Mouse (Mus musculus) embryonic fibroblast, embryonic 13.5 days (primary cell): ENCODE results near the gene Rbbp7. TPM values are rescaled to one million over a fixed set of nuclear protein-coding genes. Genes with fewer than 3 reads are reported as not detected.

Source experiments
- H3K27ac ChIP-seq: 2 replicates; pipeline ENCODE4 v1.5.1; 2012; ENCODE audit warnings: low read length, control low read depth, inconsistent platforms; ENCODE audit not compliant: insufficient read depth
- H3K4me1 ChIP-seq: 2 replicates; pipeline ENCODE4 v1.6.1; 2011; ENCODE audit warnings: low read length; ENCODE audit not compliant: control insufficient read depth, insufficient read depth
- H3K4me3 ChIP-seq: 2 replicates; pipeline ENCODE4 v1.5.1; 2011; ENCODE audit warnings: mild to moderate bottlenecking, control low read depth, low read length; ENCODE audit not compliant: insufficient read depth
- CTCF ChIP-seq: IDR thresholded peaks from 2 replicates; pipeline ENCODE4 v1.5.1; 2011; ENCODE audit warnings: mild to moderate bottlenecking, control low read depth, low read length, moderate library complexity, borderline replicate concordance; ENCODE audit not compliant: insufficient read depth
- POLR2A ChIP-seq: IDR thresholded peaks from 2 replicates; pipeline ENCODE4 v1.6.1; 2011; ENCODE audit warnings: low read depth, mild to moderate bottlenecking, control low read depth, low read length, moderate library complexity
- polyA plus RNA-seq: library from polyadenylated mRNA; stranded (reverse); fragments of >200 nt; gene quantifications from 2 replicates; pipeline ENCODE4 v1.2.4, GENCODE M21; 2011; ENCODE audit warnings: low read depth; ENCODE audit not compliant: missing spikeins, insufficient read length

Gene Rbbp7
- 343 and 367 TPM in 2 replicates for polyA plus RNA-seq

DNA sequence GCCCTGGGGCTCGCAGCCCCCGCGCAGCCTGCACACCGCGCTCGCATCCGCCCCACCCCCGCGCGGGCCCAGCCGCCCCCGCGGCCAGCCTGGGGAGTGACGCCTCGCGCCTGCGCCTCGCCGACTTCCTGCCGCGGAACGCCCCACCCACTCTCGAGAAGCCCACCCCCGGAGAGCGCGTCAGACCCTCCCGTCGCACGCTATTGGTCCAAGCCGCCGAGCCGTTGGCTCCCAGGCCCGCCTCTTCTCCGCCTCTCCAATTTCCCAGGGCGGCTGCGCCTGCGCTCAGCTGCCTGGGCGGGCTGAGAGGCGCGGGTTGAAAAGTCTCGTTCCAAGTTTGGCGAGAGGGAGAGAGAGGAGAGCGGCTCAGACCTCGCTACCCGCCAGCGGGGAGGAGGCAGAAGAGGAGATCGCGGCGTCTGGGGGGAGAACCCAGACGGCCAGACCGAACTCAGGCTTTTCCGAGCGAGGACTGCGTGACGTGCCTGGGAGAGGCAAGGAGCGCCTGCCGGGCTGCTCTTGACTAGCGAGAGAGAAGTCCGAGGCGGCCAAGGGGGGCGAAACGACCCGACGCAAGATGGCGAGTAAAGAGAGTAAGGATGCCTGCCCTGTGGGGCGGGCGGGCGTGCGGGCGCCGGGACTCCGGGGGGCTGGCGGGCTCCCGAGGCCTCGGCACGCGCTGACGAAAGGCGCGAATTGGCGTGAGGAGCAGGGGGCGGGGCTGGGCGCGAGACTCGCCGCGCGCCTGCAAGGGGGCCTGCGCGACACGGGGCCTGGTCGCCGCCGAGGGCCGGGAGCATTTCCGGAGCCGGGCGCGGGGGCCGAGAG lies at the start of gene Rbbp7:
Gene Rbbp7 (plus strand): TSS at position 288 of the 828 bp plus-strand sequence.
- TF ChIP-seq POLR2A = peak; percentile 94
- TF ChIP-seq CTCF = no peak
- no peaks in the 10 kb centered on the region; the same call in 1 of the 2 replicates for H3K4me1 ChIP-seq
- peak within 1 kb of the TSS; percentile 87 for H3K4me3 ChIP-seq
- H3K27ac ChIP-seq = peak within 1 kb of the TSS; percentile 99

DNA sequence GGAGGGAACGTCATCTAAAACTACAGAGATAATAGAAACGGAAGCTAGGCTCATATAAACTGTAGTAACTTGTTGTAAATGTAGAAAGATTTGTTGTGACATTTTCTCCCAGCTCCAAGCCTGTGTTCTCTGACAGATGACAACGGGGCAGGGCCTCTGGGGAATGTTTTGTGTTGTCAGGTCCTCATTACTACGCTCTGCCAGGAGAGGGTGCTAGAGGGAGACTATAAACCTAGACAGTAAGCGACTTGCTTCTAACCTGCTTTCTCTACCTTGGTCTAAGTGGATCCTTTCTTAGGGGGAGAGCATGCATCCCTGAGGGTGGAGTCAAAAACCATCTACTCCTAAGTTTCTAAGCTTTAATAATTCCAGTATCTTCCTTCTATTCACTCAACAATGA lies 42.4 kb upstream of the Rbbp7 start:
- Histone ChIP-seq H3K4me1 (no peaks in the 10 kb centered on the region), H3K27ac (no peak overlapping the region), H3K4me3 (no peak overlapping the region)
- TF ChIP-seq CTCF (no peak), POLR2A (no peak)

DNA sequence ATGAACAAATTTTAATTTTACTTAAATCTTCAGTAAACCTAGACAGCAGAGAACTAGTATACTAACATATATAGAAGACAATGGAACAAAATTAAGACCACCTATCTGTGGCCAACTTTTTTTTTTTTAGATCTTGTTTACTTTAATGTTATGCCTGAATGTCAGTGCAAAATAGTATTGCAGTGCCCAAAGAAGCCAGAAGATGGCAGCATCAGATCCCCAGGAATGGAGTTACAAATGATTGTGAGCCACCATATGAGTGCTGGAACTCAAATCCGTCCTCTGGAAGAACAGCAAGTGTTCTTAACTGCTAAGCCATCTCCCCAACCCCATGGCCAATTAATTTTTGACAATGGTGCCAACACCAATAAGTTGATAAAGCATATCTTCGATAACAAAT lies 40.6 kb upstream of the Rbbp7 start:
- Histone ChIP-seq H3K4me1 (no peaks in the 10 kb centered on the region), H3K27ac (no peak overlapping the region), H3K4me3 (no peak overlapping the region)
- TF ChIP-seq CTCF (no peak), POLR2A (no peak)

DNA sequence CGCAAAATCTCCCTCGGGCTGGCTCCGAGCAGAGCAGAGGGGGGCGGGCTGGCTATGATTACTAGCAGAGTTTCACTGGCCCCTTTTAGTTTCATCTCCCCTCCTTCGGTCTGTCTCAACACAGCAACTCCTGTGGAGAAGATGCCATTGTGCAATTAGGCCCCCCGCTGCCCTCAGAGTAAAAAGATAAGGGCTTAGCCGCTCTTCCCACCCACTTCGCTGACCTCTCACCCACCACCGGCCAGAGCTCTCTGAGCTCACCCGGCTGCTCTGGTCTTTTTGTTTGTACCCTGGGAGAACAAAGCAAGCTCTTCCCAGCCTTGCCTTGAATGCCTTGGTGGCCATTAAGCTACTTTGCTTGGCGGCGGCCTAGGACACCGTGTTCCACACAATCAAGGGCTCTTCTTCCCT lies 32.8 kb upstream of the Rbbp7 start:
- H3K4me3 ChIP-seq = no peak overlapping the region
- TF ChIP-seq POLR2A (no peak), CTCF (no peak)
- no peaks in the 10 kb centered on the region for H3K4me1 ChIP-seq
- H3K27ac ChIP-seq = no peak overlapping the region

DNA sequence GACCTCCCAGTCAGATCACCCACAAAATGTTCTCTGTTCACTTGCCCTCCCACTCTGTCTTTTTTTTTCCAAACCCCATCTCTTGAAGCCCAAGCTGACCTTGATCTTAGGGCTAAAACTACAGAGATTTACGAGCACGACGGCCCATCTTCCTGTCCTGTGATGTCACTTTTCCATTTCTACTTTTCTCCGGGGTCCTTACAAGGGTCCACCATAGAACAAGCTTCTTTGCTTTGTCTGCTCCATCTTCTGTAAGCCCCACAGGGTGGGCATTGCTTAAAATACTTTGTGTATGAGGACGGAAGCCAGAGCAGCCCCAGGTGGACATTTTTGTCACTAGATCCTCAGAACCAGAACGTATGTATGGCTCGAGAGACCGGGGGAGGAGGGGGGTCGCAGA lies 32.4 kb upstream of the Rbbp7 start:
- Histone ChIP-seq H3K4me3 (no peak overlapping the region), H3K27ac (no peak overlapping the region)
- TF ChIP-seq POLR2A (no peak), CTCF (no peak)

DNA sequence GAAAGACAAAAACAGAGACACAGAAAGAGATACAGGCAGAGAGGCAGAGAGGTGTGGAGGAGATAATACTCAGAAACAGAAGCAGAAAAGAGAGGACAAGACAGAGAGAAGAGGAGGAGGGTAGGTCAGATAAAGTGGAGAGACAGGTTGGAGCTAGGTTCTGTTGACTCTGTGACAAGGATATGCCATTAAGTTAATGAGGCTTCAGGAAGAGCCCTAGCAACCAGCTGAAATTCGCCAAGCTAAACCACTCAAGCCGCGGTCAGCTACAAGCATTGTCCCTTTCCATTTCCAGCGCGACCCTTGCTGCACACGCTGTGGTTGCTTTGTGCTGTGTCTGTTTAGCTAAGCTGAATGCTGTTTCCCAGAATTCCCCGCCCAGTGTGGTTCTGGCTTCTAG lies 32.0 kb upstream of the Rbbp7 start:
- H3K27ac ChIP-seq = no peak overlapping the region
- TF ChIP-seq POLR2A (no peak), CTCF (no peak)
- H3K4me3 ChIP-seq = no peak overlapping the region
- H3K4me1 ChIP-seq = no peaks in the 10 kb centered on the region

More for the DNA sequence above, 32.4 kb upstream of the Rbbp7 start:
- H3K4me1 ChIP-seq = no peaks in the 10 kb centered on the region

DNA sequence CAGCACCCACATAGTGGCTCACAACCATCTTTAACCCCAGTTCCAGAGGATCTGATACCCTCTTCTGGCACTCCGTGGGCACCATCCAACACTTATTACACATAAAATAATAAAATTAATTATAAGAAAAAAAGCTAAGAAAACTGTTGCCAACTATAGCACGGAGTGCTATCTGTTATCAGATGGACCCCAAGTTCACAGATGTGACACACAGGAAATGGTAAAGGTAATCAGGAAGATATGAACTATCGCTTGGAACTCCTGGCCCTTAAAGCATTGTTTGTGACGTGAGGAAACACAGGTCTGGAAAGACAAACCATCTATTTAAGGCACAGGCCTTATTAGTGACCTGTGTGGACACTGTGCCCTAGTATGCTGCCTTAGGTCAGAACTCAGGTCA lies 30.2 kb upstream of the Rbbp7 start:
- H3K4me3 ChIP-seq = no peak overlapping the region
- H3K4me1 ChIP-seq = no peaks in the 10 kb centered on the region
- H3K27ac ChIP-seq = no peak overlapping the region
- TF ChIP-seq CTCF = no peak
- no peak for TF ChIP-seq POLR2A

DNA sequence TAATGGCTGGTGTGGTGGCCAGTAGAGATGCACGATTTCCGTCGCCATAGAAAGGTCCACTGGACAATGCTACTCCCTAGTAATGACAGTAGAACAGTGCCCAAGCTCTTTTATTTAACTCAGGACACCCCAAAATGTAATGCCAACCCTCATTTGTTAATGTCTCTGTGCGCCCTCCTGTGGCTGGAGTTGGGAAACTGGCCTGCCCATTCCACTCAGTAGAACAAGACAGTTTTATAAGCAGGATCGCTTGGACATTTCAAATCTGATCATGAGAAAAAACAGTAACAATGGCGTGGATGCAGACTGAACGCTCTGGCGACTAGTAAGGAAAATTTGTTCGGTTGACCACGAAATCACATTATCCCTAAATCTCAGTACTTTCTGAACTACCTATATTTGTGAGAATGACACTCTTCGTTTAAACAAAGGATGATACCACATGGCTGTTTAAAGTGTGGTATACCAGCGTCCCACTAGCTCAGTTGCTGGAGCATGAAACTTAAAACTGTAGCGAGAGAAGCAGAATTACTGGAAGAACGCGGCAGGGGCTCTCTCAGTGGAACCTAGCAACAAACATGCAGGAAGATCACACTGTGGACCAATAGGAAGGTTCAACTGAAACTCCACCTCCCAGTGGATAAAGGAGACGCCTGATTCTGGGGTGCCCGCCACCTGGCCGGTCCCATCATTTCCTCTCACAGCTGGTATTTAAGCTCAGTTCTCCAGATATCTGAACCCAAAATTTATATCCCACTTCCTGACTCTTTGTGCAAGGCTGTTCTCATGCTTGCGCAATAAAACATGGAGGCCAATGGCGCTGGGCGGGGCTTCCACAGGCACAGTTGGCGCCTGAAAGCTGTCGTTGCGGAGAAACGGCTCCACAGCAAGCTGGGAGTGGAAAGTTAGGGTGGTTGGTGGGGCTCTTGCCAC lies 24.9 kb upstream of the Rbbp7 start:
- peak overlapping the region; percentile 49 for H3K4me3 ChIP-seq
- peak; percentile 7 for TF ChIP-seq POLR2A
- no peak for TF ChIP-seq CTCF
- H3K4me1 ChIP-seq = no peaks in the 10 kb centered on the region
- H3K27ac ChIP-seq = peak overlapping the region; percentile 92

DNA sequence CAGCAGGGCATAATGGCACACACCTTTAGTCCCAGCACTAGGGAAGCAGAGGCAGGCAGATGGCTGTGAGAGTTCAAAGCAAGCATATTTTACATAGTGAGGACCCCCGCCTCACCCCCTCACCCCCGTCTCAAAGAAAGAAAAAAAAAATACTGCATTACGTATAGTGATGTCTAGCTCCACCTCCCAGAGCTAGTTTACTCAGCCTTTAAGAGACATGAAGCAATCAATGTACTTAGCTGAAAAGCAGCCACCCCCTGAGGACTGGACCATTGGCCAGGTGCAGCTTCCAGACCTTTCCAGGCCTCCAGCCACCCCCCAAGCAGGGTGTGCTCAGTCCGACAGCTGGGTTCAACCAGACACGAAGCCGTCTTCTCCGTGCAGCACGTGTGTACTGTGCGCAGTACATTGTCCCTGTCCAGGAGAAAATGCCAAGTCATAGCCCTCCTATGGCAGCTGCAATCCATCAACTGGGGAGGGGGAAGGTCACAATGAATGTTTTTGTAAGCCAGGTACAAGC lies 24.0 kb upstream of the Rbbp7 start:
- Histone ChIP-seq H3K4me3 (peak overlapping the region; percentile 49), H3K4me1 (no peaks in the 10 kb centered on the region), H3K27ac (peak overlapping the region; percentile 92)
- TF ChIP-seq CTCF (no peak), POLR2A (no peak)
